Mouse (Mus musculus) midbrain, embryonic 13.5 days (tissue): ENCODE measurements at regions not wholly inside any gene's neighbourhood (a gene's known extent, or its start where the extent isn't known, plus 50 kb on each side); places are given as distances from the start of the nearest gene placed in this dataset.

Source experiments
- ATAC-seq: fragments of 200-750 bp; cut with Nextera tagmentation; 2 replicates; pipeline ENCODE4 v1.8.0; 2017; ENCODE audit warnings: mild to moderate bottlenecking, moderate TSS enrichment, moderate library complexity
- H3K27ac ChIP-seq: fragments of 300-500 bp; sonication (generic); 2 replicates; pipeline ENCODE4 v1.5.1; 2015; ENCODE audit warnings: inconsistent platforms, mild to moderate bottlenecking, moderate library complexity
- H3K27me3 ChIP-seq: fragments of 300-500 bp; sonication (generic); 2 replicates; pipeline ENCODE4 v1.6.1; 2015; ENCODE audit warnings: mild to moderate bottlenecking, inconsistent platforms
- H3K36me3 ChIP-seq: fragments of 300-500 bp; sonication (generic); 2 replicates; pipeline ENCODE4 v1.6.1; 2015; ENCODE audit warnings: mild to moderate bottlenecking, inconsistent platforms
- H3K4me1 ChIP-seq: fragments of 300-500 bp; sonication (generic); replicated peaks from 2 replicates; pipeline ENCODE4 v1.6.1; 2015; ENCODE audit warnings: inconsistent platforms
- H3K4me2 ChIP-seq: fragments of 300-500 bp; sonication (generic); replicated peaks from 2 replicates; pipeline ENCODE4 v1.6.1; 2015; ENCODE audit warnings: moderate library complexity, mild to moderate bottlenecking, inconsistent platforms
- H3K4me3 ChIP-seq: fragments of 300-500 bp; sonication (generic); replicated peaks from 2 replicates; pipeline ENCODE4 v1.5.1; 2015; ENCODE audit warnings: mild to moderate bottlenecking, inconsistent platforms
- H3K9ac ChIP-seq: fragments of 300-500 bp; sonication (generic); replicated peaks from 2 replicates; pipeline ENCODE4 v1.6.1; 2015; ENCODE audit warnings: mild to moderate bottlenecking, inconsistent platforms
- H3K9me3 ChIP-seq: fragments of 300-500 bp; sonication (generic); 2 replicates; pipeline ENCODE4 v1.6.1; 2016; ENCODE audit warnings: mild to moderate bottlenecking, inconsistent platforms
- WGBS: fragments of 180-500 bp; shearing (Covaris S2); methylation state at CpG from one replicate; pipeline ENCODE4 v1.1.7; 2015; 5-methylcytosine and 5-hydroxymethylcytosine counted together

DNA sequence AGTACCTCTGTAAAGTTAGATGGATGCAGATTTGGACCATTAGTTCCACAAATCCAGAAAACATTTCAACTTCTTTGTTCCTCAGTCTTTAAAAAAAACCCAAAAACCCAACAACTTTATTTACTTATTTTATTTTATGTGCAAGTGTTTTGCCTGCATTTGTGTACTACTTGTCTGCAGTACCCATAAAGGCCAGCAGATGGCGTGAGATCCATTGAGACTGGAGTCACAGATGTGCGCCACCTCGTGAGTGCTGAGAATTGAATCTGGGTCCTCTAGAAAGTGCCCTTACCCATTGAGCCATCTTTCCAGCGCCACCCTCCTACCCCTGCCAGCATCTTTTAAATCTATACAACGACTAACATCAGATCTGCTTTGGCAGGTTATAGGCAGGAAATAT is 53.0 kb downstream of the Gm12689 start:
- Histone ChIP-seq H3K4me1 (peaks cover 13% of the 10 kb centered on the region), H3K4me2 (no peak overlapping the region), H3K4me3 (no peak overlapping the region), H3K27me3 (0 out of 2 replicates have a peak, but pooled peaks cover 6% of the 10 kb centered on the region), H3K9me3 (peaks cover 5% of the 10 kb centered on the region; the same call in 1 of the 2 replicates), H3K9ac (no peak overlapping the region), H3K36me3 (no peaks in the 10 kb centered on the region), H3K27ac (no peak overlapping the region)
- 65% methylated on average over 5 of the region's 5 CpGs for WGBS
- no peak for ATAC-seq

DNA sequence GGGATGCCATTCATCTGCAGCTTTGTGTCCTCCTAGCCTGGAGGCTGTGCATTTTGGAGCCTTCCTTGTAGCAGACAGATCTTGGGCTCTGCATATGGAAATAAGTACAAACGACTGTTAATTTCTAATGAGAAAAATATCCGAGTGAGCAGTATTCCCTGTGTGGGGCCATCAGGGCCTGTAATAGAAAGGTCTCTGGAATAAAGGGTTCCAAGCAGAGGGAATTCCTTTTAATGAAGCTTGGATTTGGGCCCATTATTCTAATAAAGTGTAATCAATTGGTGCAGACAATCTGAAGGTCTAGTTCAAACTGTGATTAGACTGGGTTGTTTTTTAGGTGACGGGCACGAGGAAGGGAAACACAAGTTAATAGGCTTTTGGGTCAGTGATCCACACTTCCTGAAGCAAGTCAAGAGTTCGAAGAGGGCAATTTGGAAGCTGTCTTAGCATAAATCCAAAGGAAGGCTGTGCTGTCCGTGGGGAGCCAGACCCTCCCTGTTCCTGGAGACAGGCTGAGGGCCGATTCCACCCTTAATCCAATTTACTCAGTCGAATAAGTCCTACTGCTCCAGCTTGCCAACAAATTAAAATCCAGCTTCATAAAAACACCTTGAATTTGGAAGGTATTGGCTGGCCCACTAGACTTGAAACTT is 57.5 kb downstream of the Gm12689 start:
- H3K27ac ChIP-seq = no peak overlapping the region
- WGBS = 11% methylated on average over 8 of the region's 8 CpGs

DNA sequence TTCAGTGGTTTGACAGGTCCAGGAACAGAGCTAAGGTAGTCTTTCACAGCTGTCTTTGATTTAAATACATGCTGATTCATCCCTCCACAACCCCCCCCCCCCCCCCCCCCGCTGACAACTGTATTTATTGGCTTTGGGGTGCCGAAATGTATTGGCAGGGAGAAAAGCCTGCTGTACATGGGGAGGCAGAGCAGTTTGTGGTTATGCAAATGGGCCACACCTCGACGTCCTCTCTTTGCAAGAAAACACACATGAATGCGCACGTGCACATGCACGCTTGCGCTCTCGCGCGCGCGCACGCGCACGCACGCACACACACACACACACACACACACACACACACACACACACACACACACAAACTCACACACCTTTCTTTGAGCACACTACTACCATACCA is 58.5 kb downstream of the Gm12689 start:
- no peak overlapping the region for H3K4me3 ChIP-seq

More for the DNA sequence above, 57.5 kb downstream of the Gm12689 start:
- Histone ChIP-seq H3K9ac (no peak overlapping the region), H3K36me3 (no peaks in the 10 kb centered on the region), H3K9me3 (peaks cover 5% of the 10 kb centered on the region; the same call in 1 of the 2 replicates), H3K4me1 (peaks cover 24% of the 10 kb centered on the region), H3K4me2 (no peak overlapping the region), H3K4me3 (no peak overlapping the region), H3K27me3 (peaks cover 11% of the 10 kb centered on the region; the same call in 1 of the 2 replicates)
- 0 out of 2 replicates have a peak, but pooled peaks have one; percentile 22 for ATAC-seq

DNA sequence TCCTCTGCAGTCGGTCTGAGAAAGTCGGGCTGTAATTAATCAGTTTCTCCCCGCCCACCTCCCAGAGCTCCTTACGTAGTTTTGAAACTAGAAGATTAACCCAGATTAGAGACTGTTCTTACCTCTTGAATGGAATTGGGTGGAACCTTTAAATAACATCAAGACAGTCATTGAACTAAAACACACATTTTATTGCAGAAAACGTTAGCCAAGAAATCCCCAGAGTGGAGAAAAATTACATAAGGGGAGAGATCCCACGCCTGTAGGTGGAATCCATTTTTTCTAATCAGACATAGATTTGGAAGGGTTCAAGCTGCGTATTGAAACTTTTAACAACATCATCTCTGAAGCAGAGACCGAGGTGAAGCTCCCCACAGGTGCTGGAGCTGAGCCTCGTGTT is 59.1 kb downstream of the Gm12689 start:
- Histone ChIP-seq H3K4me2 (peak overlapping the region; percentile 39), H3K9me3 (0 out of 2 replicates have a peak, but pooled peaks cover 4% of the 10 kb centered on the region), H3K4me1 (peaks cover 24% of the 10 kb centered on the region), H3K9ac (no peak overlapping the region), H3K4me3 (no peak overlapping the region), H3K27me3 (peaks cover 11% of the 10 kb centered on the region; the same call in 1 of the 2 replicates), H3K27ac (no peak overlapping the region), H3K36me3 (no peaks in the 10 kb centered on the region)
- ATAC-seq = no peak
- 27% methylated on average over 9 of the region's 9 CpGs for WGBS

More for the DNA sequence above, 58.5 kb downstream of the Gm12689 start:
- Histone ChIP-seq H3K27me3 (peaks cover 11% of the 10 kb centered on the region; the same call in 1 of the 2 replicates), H3K9me3 (0 out of 2 replicates have a peak, but pooled peaks cover under 1% of the 10 kb centered on the region), H3K4me2 (peak overlapping the region; percentile 39), H3K9ac (no peak overlapping the region), H3K4me1 (peaks cover 24% of the 10 kb centered on the region), H3K36me3 (no peaks in the 10 kb centered on the region), H3K27ac (no peak overlapping the region)
- ATAC-seq = peak; percentile 48; the same call in 1 of the 2 replicates
- WGBS = 53% methylated on average over 14 of the region's 17 CpGs

DNA sequence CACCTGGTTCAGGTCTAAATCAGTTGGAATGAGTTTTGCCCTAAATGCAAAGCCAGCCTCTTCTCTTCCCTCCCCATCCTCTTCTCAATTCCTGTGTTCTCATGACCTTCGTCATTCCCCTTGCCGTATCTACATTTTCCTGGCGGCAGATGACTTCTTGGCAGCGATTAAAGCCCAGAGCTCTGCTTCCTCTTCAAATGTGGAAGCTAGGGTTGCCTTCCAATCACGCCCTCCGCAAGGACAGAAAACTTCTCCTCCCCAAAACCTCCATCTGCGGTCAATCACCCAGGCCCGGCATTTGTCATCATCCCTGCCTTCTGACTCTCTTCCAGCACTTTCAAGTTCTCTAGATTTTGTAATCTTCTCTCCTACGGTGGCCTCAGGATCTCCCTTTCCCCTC is 72.3 kb downstream of the Gm12689 start:
- Histone ChIP-seq H3K36me3 (no peaks in the 10 kb centered on the region), H3K9me3 (no peaks in the 10 kb centered on the region), H3K4me2 (no peak overlapping the region), H3K27ac (no peak overlapping the region), H3K27me3 (peaks cover 17% of the 10 kb centered on the region; the same call in 1 of the 2 replicates), H3K9ac (no peak overlapping the region), H3K4me3 (no peak overlapping the region), H3K4me1 (no peaks in the 10 kb centered on the region)
- WGBS = 94% methylated on average over 9 of the region's 9 CpGs
- ATAC-seq = no peak

- peaks cover 13% of the 10 kb centered on the region for H3K4me1 ChIP-seq
- H3K27ac ChIP-seq = no peak overlapping the region
- no peak overlapping the region for H3K4me2 ChIP-seq
- H3K36me3 ChIP-seq = no peaks in the 10 kb centered on the region
- ATAC-seq = no peak
- H3K9ac ChIP-seq = no peak overlapping the region
- 91% methylated on average over 5 of the region's 5 CpGs for WGBS
- H3K4me3 ChIP-seq = no peak overlapping the region
- no peaks in the 10 kb centered on the region for H3K9me3 ChIP-seq
- H3K27me3 ChIP-seq = peaks cover 18% of the 10 kb centered on the region; the same call in 1 of the 2 replicates
Observed at GRCm38 (mm10) chr4:99371162-99371561, 75.5 kb downstream of the Gm12689 start.

GRCm38 (mm10) chr4:99376171-99376570 is 80.5 kb downstream of the Gm12689 start:
- Histone ChIP-seq H3K36me3 (no peaks in the 10 kb centered on the region), H3K27ac (no peak overlapping the region), H3K4me3 (no peak overlapping the region), H3K4me1 (peaks cover 28% of the 10 kb centered on the region), H3K27me3 (peaks cover 47% of the 10 kb centered on the region), H3K9ac (no peak overlapping the region), H3K9me3 (no peaks in the 10 kb centered on the region), H3K4me2 (no peak overlapping the region)
- WGBS = 23% methylated on average over 1 of the region's 1 CpGs
- ATAC-seq = no peak

GRCm38 (mm10) chr4:99376911-99377310 is 81.2 kb downstream of the Gm12689 start:
- Histone ChIP-seq H3K4me2 (no peak overlapping the region), H3K36me3 (no peaks in the 10 kb centered on the region), H3K27me3 (peaks cover 47% of the 10 kb centered on the region), H3K4me3 (no peak overlapping the region), H3K9me3 (no peaks in the 10 kb centered on the region), H3K9ac (no peak overlapping the region), H3K4me1 (peaks cover 28% of the 10 kb centered on the region), H3K27ac (no peak overlapping the region)
- 6% methylated on average over 9 of the region's 9 CpGs for WGBS
- 0 out of 2 replicates have a peak, but pooled peaks have one; percentile 34 for ATAC-seq

DNA sequence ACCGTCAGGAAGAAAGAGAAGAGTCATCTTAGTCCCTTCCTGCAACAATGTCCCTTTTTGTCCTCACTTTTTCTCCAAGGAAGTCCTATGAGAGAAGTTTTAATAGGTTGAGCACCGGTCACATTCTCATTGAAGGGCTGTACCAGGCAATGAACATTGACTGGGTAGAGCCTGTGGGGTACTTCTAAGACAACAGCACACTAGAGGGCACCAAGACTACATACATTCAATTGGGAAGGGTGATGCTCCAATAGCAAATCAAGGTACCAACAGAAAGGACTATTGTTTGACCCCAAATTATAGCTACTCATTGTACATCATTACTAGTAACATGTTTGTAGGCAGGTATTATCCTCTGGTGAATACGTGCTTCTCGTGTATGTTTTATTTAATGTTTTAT is 84.3 kb downstream of the Gm12689 start:
- Histone ChIP-seq H3K27ac (no peak overlapping the region), H3K36me3 (no peaks in the 10 kb centered on the region), H3K9ac (no peak overlapping the region), H3K9me3 (no peaks in the 10 kb centered on the region), H3K27me3 (peaks cover 52% of the 10 kb centered on the region), H3K4me3 (no peak overlapping the region), H3K4me1 (peaks cover 18% of the 10 kb centered on the region), H3K4me2 (no peak overlapping the region)
- no peak for ATAC-seq
- WGBS = 97% methylated on average over 4 of the region's 4 CpGs

DNA sequence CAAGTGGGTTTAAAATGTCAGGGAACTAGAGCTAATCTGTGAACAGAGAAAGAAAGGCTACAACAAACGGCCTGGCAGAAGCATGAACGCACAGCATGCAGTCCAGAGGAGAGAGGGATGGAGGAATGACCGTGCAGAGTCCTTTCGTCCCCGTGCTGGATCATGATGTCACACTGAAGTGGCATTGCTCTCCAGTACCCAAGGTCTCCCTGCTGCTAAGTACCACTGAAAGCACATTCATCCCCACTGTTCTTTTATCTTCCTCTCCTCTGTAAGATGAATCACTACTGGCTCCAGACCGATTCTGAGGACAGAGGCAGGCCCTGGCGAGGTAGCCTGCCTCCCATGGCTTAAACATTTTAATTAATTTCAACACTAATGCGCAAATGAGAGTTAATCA is 89.7 kb downstream of the Gm12689 start:
- H3K9ac ChIP-seq = no peak overlapping the region
- WGBS = 5% methylated on average over 8 of the region's 8 CpGs
- peak; percentile 69 for ATAC-seq

DNA sequence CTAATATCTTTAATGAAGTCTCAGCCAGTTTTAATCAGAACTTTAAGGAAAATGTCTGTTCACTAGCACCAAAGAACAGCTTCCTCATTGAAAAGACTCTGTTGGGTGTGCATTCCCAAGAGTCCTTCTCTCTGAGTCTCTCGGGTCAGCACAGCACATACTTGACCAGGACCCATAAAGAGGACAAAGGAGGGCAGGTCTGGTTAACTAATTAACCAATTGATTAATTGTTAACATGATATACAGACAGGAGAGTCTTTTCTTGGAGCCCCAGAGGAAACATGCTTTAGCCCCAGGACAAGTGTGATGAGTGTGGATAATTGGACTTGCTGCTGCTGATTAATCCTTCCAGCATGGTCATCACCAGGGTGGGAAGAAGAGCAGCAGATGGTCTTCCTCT is 93.7 kb downstream of the Gm12689 start:
- no peak overlapping the region for H3K9ac ChIP-seq
- ATAC-seq = no peak
- no peak overlapping the region for H3K4me3 ChIP-seq
- H3K27ac ChIP-seq = no peak overlapping the region
- no peaks in the 10 kb centered on the region for H3K36me3 ChIP-seq
- H3K4me2 ChIP-seq = no peak overlapping the region
- H3K4me1 ChIP-seq = peaks cover 6% of the 10 kb centered on the region; the same call in 1 of the 2 replicates
- H3K27me3 ChIP-seq = no peaks in the 10 kb centered on the region
- WGBS = 68% methylated on average over 1 of the region's 1 CpGs
- no peaks in the 10 kb centered on the region for H3K9me3 ChIP-seq

More for the DNA sequence above, 89.7 kb downstream of the Gm12689 start:
- Histone ChIP-seq H3K4me2 (no peak overlapping the region), H3K4me1 (peaks cover 6% of the 10 kb centered on the region; the same call in 1 of the 2 replicates), H3K27me3 (peaks cover 20% of the 10 kb centered on the region), H3K9me3 (no peaks in the 10 kb centered on the region), H3K27ac (no peak overlapping the region), H3K36me3 (no peaks in the 10 kb centered on the region), H3K4me3 (no peak overlapping the region)

DNA sequence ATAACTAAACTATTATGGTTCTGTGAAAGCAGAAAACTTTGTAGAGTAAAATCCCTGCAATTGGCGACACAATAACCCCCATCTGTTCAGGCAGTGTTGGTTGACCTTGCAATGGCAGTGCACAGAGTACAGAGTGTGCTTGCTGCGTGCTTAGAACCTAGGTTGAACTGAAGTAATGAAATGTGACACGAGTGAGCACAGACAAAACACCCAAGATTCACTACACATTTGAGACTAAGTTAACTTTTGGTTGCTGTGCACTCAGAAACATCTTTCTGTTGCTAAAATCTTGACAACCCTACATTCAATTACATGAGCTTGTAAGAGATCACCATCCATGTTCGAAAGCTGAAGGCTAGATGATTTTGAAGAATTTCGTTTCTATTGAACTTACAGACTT is 97.3 kb downstream of the Gm12689 start:
- no peak for ATAC-seq
- Histone ChIP-seq H3K36me3 (no peaks in the 10 kb centered on the region), H3K27ac (no peak overlapping the region), H3K27me3 (no peaks in the 10 kb centered on the region), H3K9ac (no peak overlapping the region), H3K4me3 (no peak overlapping the region), H3K4me1 (no peaks in the 10 kb centered on the region), H3K9me3 (no peaks in the 10 kb centered on the region), H3K4me2 (no peak overlapping the region)
- 87% methylated on average over 5 of the region's 5 CpGs for WGBS
